Mouse (Mus musculus) ES-E14 (cell line): ENCODE data around the gene Gm37419. TPM values are rescaled to one million over a fixed set of nuclear protein-coding genes. Genes with fewer than 3 reads are reported as not detected.

Experiments used
- DNase-seq: peaks from one replicate; pipeline ENCODE4 v3.0.0-alpha.2; 2013; ENCODE audit warnings: low read depth, low spot score
- H3K27ac ChIP-seq: 2 replicates; pipeline ENCODE4 v1.5.1; 2012; ENCODE audit warnings: low read depth, mild to moderate bottlenecking, low read length, moderate library complexity, mixed read lengths; ENCODE audit not compliant: poor library complexity, insufficient read depth, severe bottlenecking
- H3K36me3 ChIP-seq: 2 replicates; pipeline ENCODE4 v1.6.1; 2012; ENCODE audit warnings: mild to moderate bottlenecking, low read length, moderate library complexity, mixed read lengths; ENCODE audit not compliant: control insufficient read depth, poor library complexity, insufficient read depth, severe bottlenecking
- H3K4me1 ChIP-seq, 2 experiments: fragments of 150-350 bp in 1 of 2; sonication (generic) in 1 of 2; 2 replicates each; pipeline ENCODE4 v1.6.1; 2012; ENCODE audit warnings: low read length in 2 of 2, mild to moderate bottlenecking in 1 of 2, mixed read lengths in 1 of 2; ENCODE audit not compliant: control insufficient read depth in 2 of 2, insufficient read depth in 2 of 2, poor library complexity in 1 of 2
- H3K4me3 ChIP-seq, 2 experiments: fragments of 150-350 bp in 1 of 2; sonication (generic) in 1 of 2; 2 replicates each; pipeline ENCODE4 v1.5.1; 2012; ENCODE audit warnings: low read length in 2 of 2, low read depth in 1 of 2, mild to moderate bottlenecking in 1 of 2, mixed read lengths in 1 of 2; ENCODE audit not compliant: insufficient read depth in 1 of 2, poor library complexity in 1 of 2, severe bottlenecking in 1 of 2
- H3K9ac ChIP-seq: 2 replicates; pipeline ENCODE4 v1.6.1; 2012; ENCODE audit warnings: low read depth, mild to moderate bottlenecking, low read length, mixed read lengths; ENCODE audit not compliant: poor library complexity, insufficient read depth, severe bottlenecking
- H3K9me3 ChIP-seq: fragments of 150-350 bp; sonication (generic); 2 replicates; pipeline ENCODE4 v1.6.1; 2012; ENCODE audit warnings: low read depth, mild to moderate bottlenecking, low read length; ENCODE audit not compliant: control insufficient read depth, insufficient read depth
- CHD2 ChIP-seq: IDR thresholded peaks from 2 replicates; pipeline ENCODE4 v1.6.1; 2014; ENCODE audit warnings: mild to moderate bottlenecking, low read depth, low read length, inconsistent platforms
- HCFC1 ChIP-seq: IDR thresholded peaks from 2 replicates; pipeline ENCODE4 v1.6.1; 2012; ENCODE audit warnings: low read length, inconsistent platforms, borderline replicate concordance; ENCODE audit not compliant: insufficient read depth
- MAFK ChIP-seq: IDR thresholded peaks from 2 replicates; pipeline ENCODE4 v1.6.1; 2014; ENCODE audit warnings: mild to moderate bottlenecking, low read depth, low read length, inconsistent platforms; ENCODE audit not compliant: insufficient read depth
- ZC3H11A ChIP-seq: IDR thresholded peaks from 2 replicates; pipeline ENCODE4 v1.6.1; 2012; ENCODE audit warnings: low read depth, mild to moderate bottlenecking, inconsistent platforms, low read length, borderline replicate concordance
- ZNF384 ChIP-seq: IDR thresholded peaks from 2 replicates; pipeline ENCODE4 v1.6.1; 2012; ENCODE audit warnings: low read depth, low read length, inconsistent platforms
- in situ Hi-C, 2 experiments: fragments of 600-800 bp; cut with MboI; formaldehyde crosslinking; loops; one replicate each; pipeline ENCODE4 v1.15.1; 2025; ENCODE audit warnings: low sequenced_read_pairs in 2 of 2, inconsistent platforms in 1 of 2; ENCODE audit not compliant: unreplicated experiment in 2 of 2
- total RNA-seq: library from RNA; depleted of rRNA; stranded (reverse); fragments of 300-350 nt; gene quantifications from 2 replicates; pipeline ENCODE4 v1.2.3, GENCODE M21; 2012

Gene Gm37419
- total RNA-seq, 1 experiment: not detected

DNA sequence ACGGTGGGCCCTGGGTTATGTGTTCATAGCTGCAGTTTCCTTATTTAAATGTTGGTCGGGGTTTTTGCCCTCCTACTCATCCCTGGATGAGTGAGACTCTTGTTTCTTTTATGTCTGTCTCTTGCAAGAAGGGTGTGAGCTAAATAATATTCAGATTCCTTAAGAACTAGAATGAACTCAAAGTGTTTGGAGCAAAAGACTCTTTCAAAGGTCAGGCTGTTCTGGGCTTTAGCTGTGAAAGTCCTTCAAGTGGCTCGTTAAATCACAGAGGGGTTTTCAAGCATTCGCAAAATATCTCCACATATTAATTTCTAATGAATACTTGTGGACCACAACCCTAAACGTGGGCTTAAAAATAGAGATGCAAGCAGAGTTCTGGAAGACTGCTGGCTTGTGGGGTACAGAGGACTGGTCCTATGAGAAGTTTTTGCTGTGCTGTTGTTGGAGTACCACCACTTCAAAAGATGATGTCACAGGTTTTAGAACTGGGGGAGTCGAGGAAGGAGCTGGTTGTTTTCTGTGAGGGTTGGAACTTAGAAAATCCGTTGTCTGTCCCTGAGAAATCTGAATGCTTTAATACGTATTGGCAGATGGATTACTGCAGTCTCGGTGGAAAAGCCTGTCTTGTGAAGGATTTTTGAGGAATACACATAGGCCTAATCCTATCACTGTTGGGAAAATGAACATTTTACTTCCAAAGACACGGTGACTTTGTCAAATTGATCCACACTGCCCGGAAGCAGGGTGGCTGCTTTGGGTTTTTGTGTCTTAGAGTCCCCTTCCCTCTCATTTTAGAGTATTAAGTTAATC, 2.1 kb downstream of the Gm37419 start:
- H3K4me3 ChIP-seq: no peak overlapping the region
- H3K27ac ChIP-seq: no peak overlapping the region
- peaks cover 5 to 8% of the 10 kb centered on the region in 2 experiments; a peak in 2 of 4 replicates for H3K4me1 ChIP-seq
- in situ Hi-C loops: loop anchor here (25.0 kb wide), 2 partner anchors 322 to 1072 kb away; no protein-coding TSS in a partner anchor
- no peak overlapping the region for H3K9ac ChIP-seq
- no peaks in the 10 kb centered on the region for H3K9me3 ChIP-seq
- TF ChIP-seq ZC3H11A (no peak), ZNF384 (no peak), CHD2 (no peak), HCFC1 (no peak), MAFK (no peak)
- no peaks in the 10 kb centered on the region for H3K36me3 ChIP-seq
- no peak for DNase-seq

GRCm38 (mm10) chr16:23991170-23991569, 2.9 kb downstream of the Gm37419 start:
- TF ChIP-seq MAFK (no peak), ZNF384 (no peak), CHD2 (0 out of 2 replicates have a peak, but pooled peaks have one; percentile 43), HCFC1 (no peak), ZC3H11A (peak; percentile 44)
- Histone ChIP-seq H3K27ac (no peak overlapping the region), H3K9me3 (no peaks in the 10 kb centered on the region), H3K9ac (no peak overlapping the region), H3K36me3 (no peaks in the 10 kb centered on the region), H3K4me3 (no peak overlapping the region), H3K4me1 (peaks cover 5 to 8% of the 10 kb centered on the region in 2 experiments; a peak in 2 of 4 replicates)
- in situ Hi-C loops: loop anchor here (25.0 kb wide), 2 partner anchors 321 to 1071 kb away; no protein-coding TSS in a partner anchor
- DNase-seq: peak; percentile 76

DNA sequence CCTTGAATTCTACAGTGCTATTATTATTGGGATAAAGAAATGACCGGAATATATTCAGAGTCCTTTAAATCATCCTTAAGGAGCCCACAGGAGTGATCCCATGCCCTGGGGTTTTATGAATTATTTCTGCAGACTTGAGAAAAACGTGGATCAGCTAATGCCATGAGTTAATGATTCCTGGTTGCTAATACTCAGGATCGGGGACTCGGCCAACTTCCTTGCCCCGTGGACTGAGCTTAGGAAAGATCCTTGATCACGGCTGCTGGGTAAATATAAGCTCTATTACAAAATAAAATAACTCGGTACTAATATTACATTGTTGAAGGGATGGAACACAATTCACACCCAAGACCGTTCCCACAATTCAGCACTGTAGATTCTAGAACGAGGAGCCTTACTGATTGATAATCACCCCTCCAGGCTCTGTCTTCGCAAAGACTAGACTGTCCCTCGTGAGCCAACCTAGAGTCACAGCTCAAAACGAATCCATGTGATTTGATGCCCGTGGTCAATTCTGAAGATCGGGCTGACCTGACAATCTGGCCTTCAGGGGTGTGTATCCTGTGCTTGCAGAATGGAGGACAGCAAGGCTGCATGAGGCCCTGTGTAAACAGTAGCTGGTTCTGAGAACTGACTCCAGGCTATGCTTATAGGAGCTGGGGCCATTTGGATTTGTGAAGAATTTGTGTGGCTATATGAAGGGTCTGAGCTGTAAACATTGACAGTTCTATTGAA, 3.7 kb downstream of the Gm37419 start:
- no peak overlapping the region for H3K4me3 ChIP-seq
- H3K4me1 ChIP-seq: peaks cover 2 to 8% of the 10 kb centered on the region in 2 experiments; a peak in 2 of 4 replicates
- no peaks in the 10 kb centered on the region for H3K9me3 ChIP-seq
- H3K36me3 ChIP-seq: no peaks in the 10 kb centered on the region
- no peak for DNase-seq
- no peak overlapping the region for H3K9ac ChIP-seq
- no peak overlapping the region for H3K27ac ChIP-seq
- no peak for TF ChIP-seq ZNF384
- no peak for TF ChIP-seq MAFK
- no peak for TF ChIP-seq CHD2
- no peak for TF ChIP-seq HCFC1
- no peak for TF ChIP-seq ZC3H11A
- in situ Hi-C loops: loop anchor here (25.0 kb wide), 2 partner anchors 320 to 1070 kb away; no protein-coding TSS in a partner anchor
